Mouse (Mus musculus): Measurements from ENCODE around the gene Nwd2.

- no peak for TF ChIP-seq CTCF (IDR thresholded peaks at IDR 0.05; ENCODE audit: borderline replicate concordance, insufficient read depth, low read length)
- TF ChIP-seq POLR2A (IDR thresholded peaks at IDR 0.05; ENCODE audit: low read depth, low read length), result no peak
Measured at GRCm38 (mm10) chr5:63817270-63817669, 168.4 kb downstream of the Nwd2 start.
